Mouse (Mus musculus): ENCODE results near the gene Lgals4. TPM values are rescaled to one million over a fixed set of nuclear protein-coding genes. Genes with fewer than 3 reads are reported as not detected.

Gene Lgals4
- polyA plus RNA-seq, 1 experiment from 2014 or later = 5.6 TPM

DNA sequence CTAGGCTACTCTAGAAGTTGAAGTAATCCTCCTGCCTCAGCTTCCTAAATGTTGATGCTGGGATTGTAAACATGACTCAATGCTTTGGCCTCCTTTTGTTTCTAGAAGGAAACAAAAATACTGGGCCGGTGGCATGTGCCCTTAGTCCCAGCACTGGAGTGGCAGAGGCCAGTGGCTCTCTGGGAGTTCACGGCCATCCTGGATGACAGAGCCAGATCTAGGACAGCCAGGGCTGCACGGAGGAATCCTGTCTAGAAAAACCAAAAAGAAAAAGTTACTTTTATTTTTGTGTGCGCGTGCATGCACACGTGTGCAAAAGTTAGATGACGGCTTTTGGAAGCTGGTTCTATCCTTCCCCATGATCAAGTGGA, 7.3 kb upstream of the Lgals4 start:
- Histone ChIP-seq H3K9me3 (no peaks in the 10 kb centered on the region), H3K9ac (peak overlapping the region; percentile 67; the same call in 1 of the 2 replicates), H3K4me1 (replicated peaks) (peaks cover 18% of the 10 kb centered on the region), H3K36me3 (peaks cover 35% of the 10 kb centered on the region), H3K4me2 (0 out of 2 replicates have a peak overlapping the region, but pooled peaks have one; percentile 58), H3K4me3 (no peak overlapping the region), H3K27ac (no peak overlapping the region; the same call in 1 of the 2 replicates), H3K27me3 (no peaks in the 10 kb centered on the region)
- no peak for ATAC-seq (ENCODE audit: low FRiP score)
- WGBS = 93% methylated on average over 7 of the region's 7 CpGs

DNA sequence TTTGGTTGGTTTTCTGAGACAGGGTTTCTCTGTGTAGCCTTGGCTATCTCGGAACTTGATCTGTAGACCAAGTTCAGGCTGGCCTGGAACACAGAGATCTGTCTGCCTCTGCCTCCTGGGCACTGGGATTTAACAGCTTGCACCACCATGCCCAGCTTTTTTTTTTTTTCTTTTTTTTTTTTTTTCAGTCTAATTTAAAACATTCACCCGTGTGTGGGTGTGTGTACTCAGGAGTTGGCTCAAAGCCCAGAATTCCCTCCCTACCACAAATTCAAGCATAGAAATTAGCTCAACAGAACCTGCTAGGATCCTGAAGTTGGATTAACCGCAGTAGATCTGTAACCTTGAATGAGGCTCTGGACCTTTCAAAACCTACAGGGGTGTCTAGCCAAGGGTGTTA, 6.3 kb upstream of the Lgals4 start:
- no peak for ATAC-seq (ENCODE audit: low FRiP score)
- Histone ChIP-seq H3K27me3 (no peaks in the 10 kb centered on the region), H3K4me2 (no peak overlapping the region), H3K27ac (no peak overlapping the region), H3K4me1 (replicated peaks) (peaks cover 15% of the 10 kb centered on the region), H3K36me3 (peaks cover 33% of the 10 kb centered on the region), H3K9ac (no peak overlapping the region), H3K4me3 (no peak overlapping the region), H3K9me3 (no peaks in the 10 kb centered on the region)
- 59% methylated on average over 3 of the region's 3 CpGs for WGBS

DNA sequence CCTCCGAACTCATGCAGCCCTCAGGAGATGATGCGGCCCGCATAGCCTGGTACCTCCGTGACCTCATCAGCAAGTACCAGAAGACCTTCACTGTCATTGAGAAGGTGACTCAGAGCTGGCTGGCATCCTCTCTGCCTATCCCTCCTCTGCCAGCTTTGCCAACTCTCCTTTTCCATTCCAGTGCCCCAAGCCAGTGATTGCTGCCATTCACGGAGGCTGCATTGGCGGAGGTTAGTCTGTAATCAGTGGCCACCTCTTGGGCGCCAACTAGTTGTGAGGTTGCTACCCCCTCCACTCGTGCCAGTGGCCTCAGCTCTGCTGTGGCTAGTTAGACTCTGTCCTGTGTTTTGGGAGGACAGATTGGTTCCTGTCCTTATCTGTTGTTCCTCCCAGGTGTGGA, 3.8 kb upstream of the Lgals4 start:
- ATAC-seq (ENCODE audit: low FRiP score) = no peak
- Histone ChIP-seq H3K4me1 (replicated peaks) (peaks cover 11% of the 10 kb centered on the region), H3K27me3 (no peaks in the 10 kb centered on the region), H3K27ac (no peak overlapping the region), H3K9me3 (no peaks in the 10 kb centered on the region), H3K36me3 (peaks cover 25% of the 10 kb centered on the region), H3K4me3 (no peak overlapping the region), H3K9ac (no peak overlapping the region), H3K4me2 (no peak overlapping the region)
- WGBS = 97% methylated on average over 8 of the region's 8 CpGs

DNA sequence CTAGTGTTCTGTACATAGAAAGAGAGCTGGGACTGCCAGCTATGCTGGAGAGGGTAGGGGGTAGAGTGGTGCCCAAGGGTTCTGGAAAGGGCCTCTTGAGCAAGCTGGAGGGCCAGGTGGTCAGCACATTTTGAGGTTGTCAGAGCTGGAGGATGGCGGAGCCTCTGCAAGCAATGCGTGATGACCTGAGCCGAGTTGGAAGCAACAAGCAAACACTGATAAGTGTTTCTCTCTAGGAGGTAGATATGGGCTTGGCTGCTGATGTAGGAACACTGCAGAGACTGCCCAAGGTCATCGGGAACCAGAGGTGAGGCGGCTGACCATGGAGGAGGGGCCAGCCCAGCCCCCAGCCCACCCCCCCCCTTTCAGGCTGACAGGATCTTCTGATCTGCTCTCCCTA, 2.7 kb upstream of the Lgals4 start:
- H3K4me3 ChIP-seq = no peak overlapping the region
- no peak overlapping the region for H3K9ac ChIP-seq
- ATAC-seq (ENCODE audit: low FRiP score) = no peak
- H3K4me2 ChIP-seq = no peak overlapping the region
- no peak overlapping the region for H3K27ac ChIP-seq
- H3K4me1 ChIP-seq (replicated peaks) = peaks cover 4% of the 10 kb centered on the region
- no peaks in the 10 kb centered on the region for H3K27me3 ChIP-seq
- no peaks in the 10 kb centered on the region for H3K9me3 ChIP-seq
- WGBS = 96% methylated on average over 5 of the region's 5 CpGs
- peaks cover 25% of the 10 kb centered on the region for H3K36me3 ChIP-seq

DNA sequence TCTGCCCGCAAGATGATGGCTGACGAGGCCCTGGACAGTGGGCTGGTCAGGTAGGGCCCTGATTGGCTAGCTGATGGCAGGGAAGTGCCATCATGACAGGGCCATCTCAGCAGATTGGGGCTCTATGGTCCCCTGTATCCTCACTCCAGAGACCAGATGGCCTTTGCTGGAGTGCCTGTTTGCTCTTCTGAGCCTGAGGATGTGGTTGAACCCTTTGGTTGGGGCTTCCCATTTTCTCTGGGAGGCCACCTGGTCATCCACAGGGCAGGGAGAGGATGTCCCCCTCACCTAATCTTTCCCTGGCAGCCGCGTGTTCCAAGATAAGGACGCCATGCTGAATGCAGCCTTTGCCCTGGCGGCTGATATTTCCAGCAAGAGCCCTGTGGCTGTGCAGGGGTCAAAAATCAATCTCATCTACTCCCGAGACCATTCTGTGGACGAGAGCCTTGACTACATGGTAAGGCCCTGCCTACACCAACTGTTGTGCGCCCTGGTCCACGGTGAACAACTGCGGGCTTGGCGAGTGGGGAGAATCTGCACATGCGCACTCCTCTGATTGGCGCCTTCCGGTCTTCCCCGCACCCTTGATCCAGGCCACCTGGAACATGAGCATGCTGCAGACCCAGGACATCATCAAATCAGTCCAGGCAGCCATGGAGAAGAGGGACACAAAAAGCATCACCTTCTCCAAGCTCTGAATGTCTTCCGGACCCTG, 2.1 kb upstream of the Lgals4 start:
- H3K27me3 ChIP-seq = no peaks in the 10 kb centered on the region
- peaks cover 25% of the 10 kb centered on the region for H3K36me3 ChIP-seq
- H3K4me3 ChIP-seq = no peak overlapping the region
- H3K4me2 ChIP-seq = no peak overlapping the region
- H3K4me1 ChIP-seq (replicated peaks) = no peaks in the 10 kb centered on the region
- no peak overlapping the region for H3K9ac ChIP-seq
- 92% methylated on average over 17 of the region's 17 CpGs for WGBS
- H3K27ac ChIP-seq = no peak overlapping the region
- no peaks in the 10 kb centered on the region for H3K9me3 ChIP-seq
- no peak for ATAC-seq (ENCODE audit: low FRiP score)

DNA sequence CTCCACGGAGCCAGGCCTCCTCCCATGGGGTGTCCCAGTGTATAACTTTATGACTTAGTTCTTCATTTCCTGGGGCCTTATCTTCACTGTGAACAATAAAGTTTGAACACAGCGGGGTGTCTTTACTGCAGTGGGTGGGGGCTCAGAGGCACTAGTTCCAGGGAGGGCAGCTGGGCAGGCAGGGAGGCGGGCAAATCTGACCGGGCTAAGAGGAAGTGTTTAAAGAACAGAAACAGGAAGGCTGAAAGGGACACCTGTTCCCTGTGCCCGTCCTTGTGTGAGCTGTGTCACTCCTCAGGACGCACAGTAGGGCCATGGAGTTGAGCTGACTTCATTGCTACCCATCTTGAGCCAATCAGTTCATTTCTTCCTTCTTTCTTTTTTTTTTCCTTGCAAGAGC, 1.5 kb upstream of the Lgals4 start:
- ATAC-seq (ENCODE audit: low FRiP score) = no peak
- Histone ChIP-seq H3K4me1 (replicated peaks) (no peaks in the 10 kb centered on the region), H3K9ac (no peak overlapping the region), H3K27me3 (no peaks in the 10 kb centered on the region), H3K4me3 (no peak overlapping the region), H3K9me3 (no peaks in the 10 kb centered on the region), H3K4me2 (no peak overlapping the region), H3K36me3 (peaks cover 25% of the 10 kb centered on the region), H3K27ac (no peak overlapping the region)
- WGBS = 73% methylated on average over 6 of the region's 6 CpGs

DNA sequence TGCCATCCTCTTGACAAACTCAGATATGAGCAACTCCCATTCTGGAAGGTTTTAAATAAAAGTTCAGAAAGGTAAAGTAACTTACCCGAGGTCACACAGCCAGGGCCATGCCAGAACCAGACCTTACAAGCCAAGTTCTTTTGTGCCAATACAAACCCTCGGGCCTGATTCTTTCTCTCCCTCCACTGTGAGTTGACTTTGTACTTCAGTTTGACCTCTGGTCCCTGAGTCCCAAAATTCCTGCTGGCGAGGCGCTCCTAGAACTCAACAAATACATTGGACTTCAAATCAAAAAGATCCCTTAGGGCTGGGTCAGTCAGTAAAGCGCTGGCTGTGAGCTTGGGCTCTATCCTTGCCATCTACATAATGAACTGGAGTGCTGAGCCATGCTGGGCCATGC, 3.3 kb downstream of the Lgals4 start:
- Histone ChIP-seq H3K4me2 (no peak overlapping the region), H3K4me3 (no peak overlapping the region), H3K4me1 (replicated peaks) (no peaks in the 10 kb centered on the region), H3K9ac (no peak overlapping the region), H3K27ac (no peak overlapping the region), H3K9me3 (no peaks in the 10 kb centered on the region), H3K36me3 (peaks cover 2% of the 10 kb centered on the region), H3K27me3 (no peaks in the 10 kb centered on the region)
- WGBS = 90% methylated on average over 5 of the region's 5 CpGs
- ATAC-seq (ENCODE audit: low FRiP score) = no peak

DNA sequence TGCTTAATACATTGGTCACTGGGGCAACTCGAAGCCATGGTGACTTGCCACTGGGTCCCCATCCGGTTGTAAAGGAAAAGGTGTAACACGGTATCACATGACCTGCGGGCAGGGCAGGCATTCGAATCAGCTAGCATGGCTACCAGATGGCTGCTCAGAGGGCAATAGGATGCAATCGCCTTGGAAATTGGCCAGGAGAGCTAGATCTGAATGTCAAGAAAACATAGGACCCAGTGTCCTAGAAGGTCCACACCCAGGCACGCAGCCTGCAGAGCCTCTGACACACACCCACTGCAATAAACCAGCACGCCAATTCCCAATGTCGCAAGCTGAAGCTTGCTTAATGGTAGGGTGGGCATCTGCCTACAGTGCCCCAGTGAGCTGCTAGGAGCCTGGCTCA, 4.7 kb downstream of the Lgals4 start:
- Histone ChIP-seq H3K36me3 (no peaks in the 10 kb centered on the region), H3K4me2 (no peak overlapping the region), H3K4me1 (replicated peaks) (no peaks in the 10 kb centered on the region), H3K9ac (no peak overlapping the region), H3K27ac (no peak overlapping the region), H3K4me3 (no peak overlapping the region), H3K27me3 (no peaks in the 10 kb centered on the region), H3K9me3 (no peaks in the 10 kb centered on the region)
- no peak for ATAC-seq (ENCODE audit: low FRiP score)
- 86% methylated on average over 9 of the region's 9 CpGs for WGBS

DNA sequence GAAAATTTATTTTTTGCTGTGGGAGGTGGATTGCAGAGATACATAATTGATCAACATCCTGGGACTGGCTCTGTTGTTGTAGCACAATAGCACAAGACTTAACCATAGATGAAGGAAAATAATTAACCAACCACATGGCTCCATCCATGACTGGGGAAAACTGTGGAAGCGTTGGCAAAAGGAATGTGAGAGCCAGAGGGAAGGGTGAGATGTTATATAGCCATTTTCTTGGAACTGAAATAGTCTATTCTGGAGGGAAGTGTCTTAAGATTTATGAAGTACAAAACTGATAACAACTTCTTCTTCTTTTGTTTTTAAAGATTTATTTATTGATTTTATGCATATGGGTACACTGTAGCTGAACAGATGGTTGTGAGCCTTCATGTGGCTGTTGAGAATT, 13.6 kb downstream of the Lgals4 start:
- no peaks in the 10 kb centered on the region for H3K36me3 ChIP-seq
- H3K4me1 ChIP-seq (replicated peaks) = no peaks in the 10 kb centered on the region
- no peaks in the 10 kb centered on the region for H3K27me3 ChIP-seq
- H3K9me3 ChIP-seq = no peaks in the 10 kb centered on the region
- no peak overlapping the region for H3K9ac ChIP-seq
- WGBS = 89% methylated on average over 1 of the region's 1 CpGs
- no peak overlapping the region for H3K27ac ChIP-seq
- no peak for ATAC-seq (ENCODE audit: low FRiP score)
- no peak overlapping the region for H3K4me2 ChIP-seq
- H3K4me3 ChIP-seq = no peak overlapping the region

DNA sequence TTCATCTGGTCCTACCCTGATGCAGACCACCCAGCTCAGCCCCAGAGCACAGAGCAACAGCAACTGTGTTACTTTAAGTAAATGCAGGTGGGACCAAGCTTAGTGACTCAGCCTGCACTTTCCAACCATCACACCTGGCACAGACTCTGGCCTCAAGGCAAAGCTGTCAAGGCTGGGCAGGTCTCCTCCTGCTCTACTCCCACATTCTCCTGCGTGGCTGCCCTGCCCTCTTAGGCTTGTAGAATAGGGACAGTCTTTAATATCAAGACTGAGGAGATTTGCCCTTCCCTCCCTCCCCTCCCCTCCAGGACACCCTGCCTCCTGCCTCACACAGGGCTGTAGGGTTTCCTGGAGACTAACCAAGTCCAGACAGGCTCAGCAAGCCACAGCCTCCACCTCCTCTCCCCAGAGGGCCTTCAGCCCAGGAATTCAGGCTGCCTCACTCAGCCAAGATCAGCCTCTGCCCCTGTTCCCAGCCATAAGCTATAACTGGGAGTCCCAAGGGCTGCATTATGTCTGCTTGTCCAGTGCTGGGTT, 16.1 kb downstream of the Lgals4 start:
- H3K4me3 ChIP-seq = no peak overlapping the region
- no peaks in the 10 kb centered on the region for H3K4me1 ChIP-seq (replicated peaks)
- no peak overlapping the region for H3K4me2 ChIP-seq
- H3K9ac ChIP-seq = no peak overlapping the region
- ATAC-seq (ENCODE audit: low FRiP score) = no peak
- H3K27ac ChIP-seq = no peak overlapping the region
- no peaks in the 10 kb centered on the region for H3K36me3 ChIP-seq
- H3K27me3 ChIP-seq = no peaks in the 10 kb centered on the region
- 33% methylated on average over 1 of the region's 1 CpGs for WGBS
- H3K9me3 ChIP-seq = no peaks in the 10 kb centered on the region

DNA sequence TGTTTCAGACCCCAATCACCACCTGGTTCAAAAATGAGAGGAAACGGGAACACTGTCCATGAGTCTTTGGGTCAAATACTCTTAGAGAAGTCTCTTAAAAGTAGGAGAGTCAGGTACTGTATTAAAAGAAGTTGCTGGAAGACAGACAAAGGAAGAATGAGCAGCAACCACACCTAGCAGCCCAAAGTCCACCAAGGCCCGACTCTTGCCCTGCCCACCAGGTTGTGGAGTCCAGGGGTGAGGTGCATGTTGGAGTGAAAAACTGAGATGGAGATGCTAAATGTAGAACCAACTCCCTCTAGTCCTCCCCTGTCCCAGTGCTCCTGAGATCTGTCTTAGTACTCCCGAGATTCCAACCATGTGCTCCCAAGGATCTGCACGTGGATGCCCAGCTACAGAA, 17.0 kb downstream of the Lgals4 start:
- Histone ChIP-seq H3K36me3 (no peaks in the 10 kb centered on the region), H3K4me3 (no peak overlapping the region), H3K4me2 (no peak overlapping the region), H3K27ac (no peak overlapping the region), H3K27me3 (no peaks in the 10 kb centered on the region), H3K4me1 (replicated peaks) (no peaks in the 10 kb centered on the region), H3K9ac (no peak overlapping the region), H3K9me3 (no peaks in the 10 kb centered on the region)
- 91% methylated on average over 4 of the region's 4 CpGs for WGBS
- no peak for ATAC-seq (ENCODE audit: low FRiP score)

DNA sequence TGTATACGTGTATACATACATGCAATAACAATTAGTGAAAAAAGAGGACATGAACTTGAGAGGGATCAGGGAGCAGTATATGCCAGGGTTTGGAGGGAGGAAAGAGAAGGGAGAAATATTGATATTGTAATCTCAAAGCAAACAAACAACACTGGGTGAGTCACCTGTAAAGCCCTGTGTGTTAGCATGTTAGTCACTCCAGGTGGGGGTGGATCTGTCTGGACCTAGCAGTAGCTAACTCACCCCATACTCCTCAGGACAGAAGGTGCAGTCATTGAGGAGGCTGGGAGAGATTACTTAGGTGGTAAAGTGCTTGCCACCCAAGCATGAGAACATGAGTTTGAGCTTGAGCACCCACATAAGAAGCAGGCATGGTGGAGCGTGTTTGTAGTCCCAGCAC, 26.3 kb downstream of the Lgals4 start:
- ATAC-seq (ENCODE audit: low FRiP score) = no peak
- Histone ChIP-seq H3K4me3 (no peak overlapping the region), H3K9me3 (no peaks in the 10 kb centered on the region), H3K27ac (no peak overlapping the region), H3K36me3 (no peaks in the 10 kb centered on the region), H3K27me3 (no peaks in the 10 kb centered on the region), H3K4me2 (no peak overlapping the region), H3K4me1 (replicated peaks) (peaks cover 12% of the 10 kb centered on the region), H3K9ac (no peak overlapping the region)
- WGBS = 94% methylated on average over 2 of the region's 2 CpGs

DNA sequence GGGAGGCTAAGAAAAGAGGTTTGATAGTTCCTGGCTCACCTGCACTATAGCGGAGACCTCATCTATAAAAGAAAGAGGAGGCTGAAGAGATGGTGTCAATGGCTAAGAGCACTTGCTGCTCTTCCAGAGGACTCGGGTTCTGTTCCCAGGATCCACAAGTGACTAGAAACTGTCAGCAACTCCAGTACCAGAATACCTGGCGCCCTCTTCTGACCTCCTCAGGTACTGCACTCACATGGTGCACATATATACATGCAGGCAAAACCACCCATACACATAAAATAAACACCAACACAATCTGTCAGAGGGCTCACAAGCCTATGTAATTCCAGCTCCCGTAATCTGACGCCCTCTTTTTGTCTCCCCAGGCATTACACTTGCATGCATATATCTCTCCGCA, 27.2 kb downstream of the Lgals4 start:
- Histone ChIP-seq H3K4me1 (replicated peaks) (peaks cover 16% of the 10 kb centered on the region), H3K9ac (no peak overlapping the region), H3K4me2 (no peak overlapping the region), H3K9me3 (no peaks in the 10 kb centered on the region), H3K27me3 (no peaks in the 10 kb centered on the region), H3K36me3 (no peaks in the 10 kb centered on the region), H3K27ac (no peak overlapping the region), H3K4me3 (no peak overlapping the region)
- no peak for ATAC-seq (ENCODE audit: low FRiP score)
- WGBS = 85% methylated on average over 6 of the region's 6 CpGs

Data from hindbrain, embryonic 13.5 days (tissue).